Mouse (Mus musculus) lung, postnatal 0 days (tissue): ENCODE measurements around the gene Spint2. TPM values are rescaled to one million over a fixed set of nuclear protein-coding genes. Genes with fewer than 3 reads are reported as not detected.

Experiments used
- ATAC-seq: fragments of 200-750 bp; cut with Nextera tagmentation; 2 replicates; pipeline ENCODE4 v1.8.0; 2017; ENCODE audit warnings: moderate library complexity
- DNase-seq: peaks from one replicate; pipeline ENCODE4 v3.0.0-alpha.2; 2016; ENCODE audit warnings: low spot score
- H3K27ac ChIP-seq: fragments of 300-500 bp; sonication (generic); 2 replicates; pipeline ENCODE4 v1.5.1; 2014; ENCODE audit warnings: antibody characterized with exemption, mild to moderate bottlenecking, low read length, mixed read lengths
- H3K27me3 ChIP-seq: fragments of 300-500 bp; sonication (generic); replicated peaks from 2 replicates; pipeline ENCODE4 v1.6.1; 2014; ENCODE audit warnings: low read length, mixed read lengths; ENCODE audit not compliant: insufficient read depth
- H3K36me3 ChIP-seq: fragments of 300-500 bp; sonication (generic); 2 replicates; pipeline ENCODE4 v1.6.1; 2014; ENCODE audit warnings: low read length, mixed read lengths; ENCODE audit not compliant: insufficient read depth
- H3K4me1 ChIP-seq: fragments of 300-500 bp; sonication (generic); 2 replicates; pipeline ENCODE4 v1.6.1; 2014; ENCODE audit warnings: antibody characterized with exemption, low read depth, low read length, mixed read lengths; ENCODE audit not compliant: insufficient read depth
- H3K4me2 ChIP-seq: fragments of 300-500 bp; sonication (generic); replicated peaks from 2 replicates; pipeline ENCODE4 v1.6.1; 2014; ENCODE audit warnings: low read depth, mild to moderate bottlenecking, low read length, moderate library complexity, mixed read lengths
- H3K4me3 ChIP-seq: fragments of 300-500 bp; sonication (generic); 2 replicates; pipeline ENCODE4 v1.5.1; 2014; ENCODE audit warnings: low read depth, low read length
- H3K9ac ChIP-seq: fragments of 300-500 bp; sonication (generic); replicated peaks from 2 replicates; pipeline ENCODE4 v1.6.1; 2014; ENCODE audit warnings: low read depth, mild to moderate bottlenecking
- H3K9me3 ChIP-seq: fragments of 300-500 bp; sonication (generic); 2 replicates; pipeline ENCODE4 v1.6.1; 2016; ENCODE audit warnings: low read length, mixed read lengths
- CTCF ChIP-seq: IDR thresholded peaks from 2 replicates; pipeline ENCODE4 v1.5.1; 2016; ENCODE audit warnings: antibody characterized with exemption, mild to moderate bottlenecking
- EP300 ChIP-seq: IDR thresholded peaks from 2 replicates; pipeline ENCODE4 v1.6.1; 2016; ENCODE audit warnings: antibody characterized with exemption, mild to moderate bottlenecking, control low read depth
- WGBS: fragments of 180-500 bp; shearing (Covaris S2); extraction: QIAGEN DNeasy Blood & Tissue Kit; methylation state at CpG from one replicate; pipeline ENCODE4 v1.1.7; 2014; 5-methylcytosine and 5-hydroxymethylcytosine counted together
- polyA plus RNA-seq: library from polyadenylated mRNA; unstranded; fragments of >200 nt; fragmentation: Nextera tagmentation; extraction: Ambion mirVana; gene quantifications from 2 replicates; pipeline ENCODE4 v1.2.1, GENCODE M21; 2015

The Spint2 gene
- polyA plus RNA-seq, 1 experiment from 2014 or later: 429 TPM

- no peaks in the 10 kb centered on the region for H3K9me3 ChIP-seq
- no peak for DNase-seq
Observed at GRCm38 (mm10) chr7:29276715-29277114, 5.0 kb downstream of the Spint2 start.

GRCm38 (mm10) chr7:29271687-29272465 is 9.8 kb downstream of the Spint2 start:
- no peaks in the 10 kb centered on the region for H3K27me3 ChIP-seq
- H3K9ac ChIP-seq: no peak overlapping the region
- 35% methylated on average over 8 of the region's 8 CpGs for WGBS
- H3K27ac ChIP-seq: peak overlapping the region; percentile 58
- H3K4me1 ChIP-seq: peaks cover 4% of the 10 kb centered on the region
- H3K4me3 ChIP-seq: no peak overlapping the region
- TF ChIP-seq EP300: no peak
- TF ChIP-seq CTCF: no peak
- peak; percentile 73 for DNase-seq
- H3K9me3 ChIP-seq: no peaks in the 10 kb centered on the region
- no peaks in the 10 kb centered on the region for H3K36me3 ChIP-seq
- H3K4me2 ChIP-seq: no peak overlapping the region
- ATAC-seq: peak; percentile 76

More at GRCm38 (mm10) chr7:29276715-29277114, 5.0 kb downstream of the Spint2 start:
- ATAC-seq: no peak
- Histone ChIP-seq H3K9ac (no peak overlapping the region), H3K4me1 (peaks cover 1% of the 10 kb centered on the region; the same call in 1 of the 2 replicates), H3K4me2 (no peak overlapping the region), H3K36me3 (no peaks in the 10 kb centered on the region), H3K4me3 (no peak overlapping the region), H3K27ac (no peak overlapping the region; the same call in 1 of the 2 replicates), H3K27me3 (no peaks in the 10 kb centered on the region)
- 45% methylated on average over 5 of the region's 5 CpGs for WGBS
- TF ChIP-seq CTCF (no peak), EP300 (no peak)

GRCm38 (mm10) chr7:29270445-29270844 is 11.3 kb downstream of the Spint2 start:
- no peaks in the 10 kb centered on the region for H3K27me3 ChIP-seq
- no peak for DNase-seq
- H3K27ac ChIP-seq: no peak overlapping the region
- no peak overlapping the region for H3K4me3 ChIP-seq
- TF ChIP-seq CTCF (no peak), EP300 (no peak)
- H3K9me3 ChIP-seq: no peaks in the 10 kb centered on the region
- peaks cover 4% of the 10 kb centered on the region for H3K4me1 ChIP-seq
- no peak overlapping the region for H3K9ac ChIP-seq
- H3K4me2 ChIP-seq: no peak overlapping the region
- WGBS: 71% methylated on average over 4 of the region's 4 CpGs
- ATAC-seq: no peak
- H3K36me3 ChIP-seq: no peaks in the 10 kb centered on the region

- Histone ChIP-seq H3K4me3 (no peak overlapping the region), H3K4me2 (no peak overlapping the region), H3K4me1 (peaks cover 11% of the 10 kb centered on the region), H3K9ac (no peak overlapping the region), H3K9me3 (no peaks in the 10 kb centered on the region), H3K27me3 (no peaks in the 10 kb centered on the region), H3K36me3 (no peaks in the 10 kb centered on the region), H3K27ac (no peak overlapping the region)
- TF ChIP-seq EP300 (no peak), CTCF (no peak)
- peak; percentile 39 for ATAC-seq
- DNase-seq: peak; percentile 67
- WGBS: 58% methylated on average over 4 of the region's 4 CpGs
Observed at GRCm38 (mm10) chr7:29266931-29267330, 14.8 kb downstream of the Spint2 start.

- DNase-seq (no peak), ATAC-seq (no peak)
- 71% methylated on average over 7 of the region's 7 CpGs for WGBS
- TF ChIP-seq EP300 (no peak), CTCF (no peak)
- Histone ChIP-seq H3K27ac (no peak overlapping the region), H3K27me3 (no peaks in the 10 kb centered on the region), H3K4me3 (no peak overlapping the region), H3K9me3 (no peaks in the 10 kb centered on the region), H3K4me1 (peaks cover 7% of the 10 kb centered on the region; the same call in 1 of the 2 replicates), H3K4me2 (no peak overlapping the region), H3K36me3 (no peaks in the 10 kb centered on the region), H3K9ac (no peak overlapping the region)
Observed at GRCm38 (mm10) chr7:29265636-29266035, 16.1 kb downstream of the Spint2 start.

- peaks cover 7% of the 10 kb centered on the region for H3K4me1 ChIP-seq
- no peaks in the 10 kb centered on the region for H3K36me3 ChIP-seq
- H3K4me2 ChIP-seq: no peak overlapping the region
- no peaks in the 10 kb centered on the region for H3K9me3 ChIP-seq
- DNase-seq (no peak), ATAC-seq (peak; percentile 32; the same call in 1 of the 2 replicates)
- no peak for TF ChIP-seq CTCF
- no peak for TF ChIP-seq EP300
- no peak overlapping the region for H3K9ac ChIP-seq
- 0 out of 2 replicates have a peak overlapping the region, but pooled peaks have one; percentile 20 for H3K27ac ChIP-seq
- WGBS: 67% methylated on average over 3 of the region's 3 CpGs
- H3K27me3 ChIP-seq: no peaks in the 10 kb centered on the region
- no peak overlapping the region for H3K4me3 ChIP-seq
Observed at GRCm38 (mm10) chr7:29263831-29264230, 17.9 kb downstream of the Spint2 start.
